Mouse (Mus musculus) lung, postnatal 0 days (tissue): ENCODE results near the gene Hydin.

Source experiments
- CTCF ChIP-seq: IDR thresholded peaks from 2 replicates; pipeline ENCODE4 v1.5.1; 2016; ENCODE audit warnings: antibody characterized with exemption, mild to moderate bottlenecking
- EP300 ChIP-seq: IDR thresholded peaks from 2 replicates; pipeline ENCODE4 v1.6.1; 2016; ENCODE audit warnings: antibody characterized with exemption, mild to moderate bottlenecking, control low read depth

DNA sequence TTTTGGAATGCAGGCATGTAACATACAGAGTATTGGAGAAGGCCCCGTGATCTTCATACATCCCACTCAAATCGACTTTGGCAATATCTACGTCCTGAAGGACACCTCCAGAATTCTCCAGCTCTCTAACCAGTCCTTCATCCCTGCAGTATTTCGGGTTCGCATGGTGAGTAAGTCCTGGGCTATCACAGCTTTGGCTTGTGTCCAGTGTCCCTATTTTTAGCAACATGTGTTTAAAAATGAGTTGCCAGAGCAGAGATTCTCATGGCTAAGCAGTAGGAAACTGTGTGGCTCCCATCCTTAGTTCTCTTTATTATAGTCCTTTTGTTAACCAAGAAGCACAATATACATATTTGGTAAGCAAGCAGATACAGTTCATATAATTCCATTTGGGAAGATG is 152.9 kb downstream of the Hydin start:
- TF ChIP-seq CTCF (no peak), EP300 (no peak)
